Mouse (Mus musculus): ENCODE measurements at regions not wholly inside any gene's neighbourhood (a gene's known extent, or its start where the extent isn't known, plus 50 kb on each side); places are given as distances from the start of the nearest gene placed in this dataset.

DNA sequence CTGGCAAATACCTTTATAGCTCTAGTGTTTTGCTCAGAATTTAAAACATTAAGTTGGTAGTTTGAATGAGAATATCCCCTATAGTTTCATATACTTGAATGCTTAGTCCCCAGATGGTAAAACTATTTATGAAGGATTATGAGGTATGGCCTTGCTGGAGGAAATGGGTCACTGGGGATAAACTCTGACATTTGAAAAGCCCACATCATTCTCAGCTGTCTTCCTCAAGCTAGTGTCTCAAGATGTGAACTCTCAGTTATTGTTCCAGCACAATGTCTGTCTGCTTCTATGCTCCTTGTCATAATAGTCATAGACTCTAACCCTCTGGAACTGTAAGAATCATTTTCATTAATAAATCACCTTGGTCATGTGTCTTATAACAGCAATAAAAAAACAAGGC lies 2004.1 kb upstream of the Gm8797 start:
- no peak for DNase-seq (ENCODE audit: low spot score in 2 of 2)

DNA sequence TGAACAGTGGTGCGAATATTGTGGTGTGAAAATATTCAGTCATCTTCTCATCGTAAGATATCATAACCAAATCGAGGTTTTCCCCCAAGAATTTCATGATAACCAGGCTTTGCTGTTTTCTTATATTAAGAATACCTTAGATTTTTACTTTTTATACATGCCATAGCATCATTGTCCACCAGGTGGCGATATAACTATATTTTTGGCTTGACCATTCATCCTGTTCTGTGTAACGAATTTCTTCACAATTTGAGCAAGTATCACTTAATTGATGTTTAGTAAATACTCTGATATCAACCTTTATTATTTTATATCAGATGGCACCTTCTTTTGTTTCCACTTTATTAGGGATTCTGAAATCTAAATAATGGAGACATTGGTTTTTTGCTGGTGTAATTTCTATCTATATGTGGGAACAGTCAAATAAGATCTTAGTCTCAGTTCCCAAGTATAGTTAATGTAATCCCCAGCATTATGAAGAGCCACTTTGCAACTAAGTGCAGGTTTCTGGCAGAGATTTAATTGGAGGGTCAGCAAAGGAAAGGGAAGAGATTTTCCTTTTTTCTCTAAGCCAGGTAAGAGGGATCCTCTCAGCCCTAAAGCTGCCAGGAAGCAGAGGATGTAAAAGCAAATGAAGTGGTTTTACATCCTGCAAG lies 1998.9 kb upstream of the Gm8797 start:
- DNase-seq (ENCODE audit: low spot score in 2 of 2): peak in 1 of 2 experiments; percentile 48

- DNase-seq (ENCODE audit: low spot score in 2 of 2): no peak
Measured at GRCm38 (mm10) chr3:3761346-3761745, 1989.3 kb upstream of the Gm8797 start.

DNA sequence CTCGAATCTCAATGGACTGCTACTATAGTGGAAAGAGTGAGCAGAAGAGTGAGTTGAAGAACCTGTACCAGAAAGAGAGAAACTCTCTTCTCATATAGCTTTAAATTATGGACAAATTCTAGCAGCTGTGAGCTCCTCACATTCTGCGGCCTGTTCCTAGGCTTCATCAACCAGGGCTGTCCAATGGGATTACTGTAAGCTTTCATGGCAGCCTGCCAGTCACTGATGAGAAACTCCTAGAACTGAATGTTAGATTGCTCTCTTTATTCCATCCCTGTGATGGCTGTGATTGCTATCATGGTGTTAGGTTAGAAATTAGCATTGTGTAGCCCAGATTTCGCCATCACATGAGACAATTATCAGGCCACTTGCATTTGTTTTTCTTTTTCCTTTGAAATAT lies 1966.4 kb upstream of the Gm8797 start:
- DNase-seq (ENCODE audit: low spot score in 2 of 2): no peak

- no peak for DNase-seq (ENCODE audit: low spot score in 2 of 2)
Measured at GRCm38 (mm10) chr3:3786039-3786438, 1964.6 kb upstream of the Gm8797 start.

GRCm38 (mm10) chr3:3807821-3808220 lies 1942.8 kb upstream of the Gm8797 start:
- DNase-seq (ENCODE audit: low spot score in 2 of 2): no peak

GRCm38 (mm10) chr3:3829020-3829419 lies 1921.6 kb upstream of the Gm8797 start:
- no peak for DNase-seq (ENCODE audit: low spot score in 2 of 2)

- no peak for DNase-seq (ENCODE audit: low spot score in 2 of 2)
Measured at GRCm38 (mm10) chr3:3831411-3832286, 1919.0 kb upstream of the Gm8797 start.
